Mouse (Mus musculus): ENCODE results near the gene Slx4. TPM values are rescaled to one million over a fixed set of nuclear protein-coding genes. Genes with fewer than 3 reads are reported as not detected.

Gene Slx4
- polyA plus RNA-seq (2012; fragmentation: generic; extraction: Trizol) = 10 to 100 TPM in 1 of 2 experiments, 1 to 10 TPM in 1; 3.1 to 19.0 TPM

DNA sequence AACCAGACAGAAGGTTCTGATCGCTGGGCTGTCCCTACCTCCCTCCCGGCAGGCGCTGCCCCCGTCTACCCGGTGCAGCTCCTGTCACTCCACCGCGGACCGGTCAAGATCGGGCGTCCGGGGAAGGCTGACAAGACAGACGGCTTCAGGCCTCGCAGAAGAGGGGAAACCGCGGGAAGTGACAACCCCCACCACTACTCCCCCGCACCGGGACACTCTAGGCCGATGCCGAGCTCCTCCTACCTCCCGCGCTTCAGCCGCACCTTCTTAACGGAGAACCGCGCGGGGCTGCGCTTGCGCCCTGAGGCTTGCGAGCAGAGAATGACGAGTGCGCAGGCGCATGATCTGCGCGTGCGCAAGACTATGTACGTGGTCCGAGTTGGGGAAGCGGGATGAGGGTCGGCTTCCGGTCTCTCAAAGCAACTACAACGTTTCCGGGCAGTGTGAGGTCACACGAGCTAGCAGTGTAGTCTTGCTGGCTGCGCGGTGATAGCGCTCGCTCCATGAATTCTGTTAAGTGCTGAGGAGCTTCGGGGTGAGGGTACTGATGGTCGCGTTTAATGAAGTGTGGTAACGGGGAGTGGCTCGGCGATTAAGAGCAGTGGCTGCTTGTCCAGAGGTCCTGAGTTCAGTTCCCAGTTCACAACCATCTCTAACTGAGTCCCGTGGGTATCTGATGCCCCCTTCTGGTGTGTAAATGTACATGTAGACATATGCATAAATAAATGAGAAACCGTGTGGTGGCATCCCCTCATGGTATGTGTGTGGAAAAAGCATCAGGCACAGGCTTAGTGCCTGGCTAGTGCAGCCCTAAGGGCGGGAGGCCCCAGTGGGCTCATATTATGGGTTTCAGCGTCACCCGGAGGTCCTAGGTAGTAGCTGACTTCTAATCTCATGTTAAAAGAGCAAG is at the start of gene Slx4:
Slx4 (minus strand) TSS at position 282 of the 910 bp plus-strand sequence.

DNA sequence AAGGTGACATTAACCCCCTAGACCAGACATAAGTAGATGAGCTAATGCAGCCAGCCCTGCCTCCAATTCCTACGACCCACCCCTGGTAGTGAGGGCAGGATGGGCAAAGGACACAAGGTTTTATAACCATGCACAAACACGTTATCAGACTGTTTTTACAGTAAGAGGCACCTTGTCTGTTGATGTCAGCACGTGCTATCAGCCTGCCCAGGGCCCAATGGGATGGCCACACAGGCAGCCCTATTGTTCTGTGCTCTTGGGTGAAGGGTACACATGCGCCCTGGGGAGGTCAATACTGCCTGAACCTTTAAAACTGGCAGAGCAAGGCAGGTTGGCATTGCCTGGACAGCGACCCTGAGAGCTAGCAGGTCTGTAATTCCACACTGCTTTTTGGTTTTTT is 33.2 kb upstream of the Slx4 start, which contains the start of gene Dnase1:
Dnase1 (plus strand) TSS at position 136 of the 400 bp plus-strand sequence.

DNA sequence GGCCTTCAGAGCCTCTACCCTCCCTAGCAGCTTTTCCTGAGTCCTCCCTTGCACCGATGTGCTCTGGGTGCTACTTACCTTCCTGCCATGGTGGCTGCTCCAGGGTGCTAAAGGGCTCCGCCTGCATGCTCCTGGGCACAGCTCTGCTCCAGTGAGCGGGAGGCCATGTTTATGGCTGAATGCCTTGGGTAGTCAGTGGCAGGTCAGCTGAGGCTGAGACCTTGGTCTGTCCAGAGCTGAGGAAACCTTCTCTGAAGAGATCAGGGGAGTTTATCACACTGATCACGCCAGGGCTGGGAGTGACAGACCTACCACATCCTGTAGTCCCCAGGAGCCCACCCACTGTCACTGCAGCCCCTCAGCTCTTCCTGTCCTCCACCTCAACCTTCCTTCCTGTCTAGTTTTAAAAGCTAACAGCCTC is 27.3 kb downstream of the Slx4 start, which contains the start of gene Nlrc3:
Nlrc3 (minus strand) TSS at position 382 of the 421 bp plus-strand sequence.

Other genes starting within 250 kb of the Slx4 start
- not detected for gene Olfr15, start 172.9 kb downstream of the Slx4 start, polyA plus RNA-seq (2012; fragmentation: generic; extraction: Trizol)
- under 1 TPM; 0.02 to 0.63 TPM for gene Zfp174, start 156.5 kb downstream of the Slx4 start, polyA plus RNA-seq (2012; fragmentation: generic; extraction: Trizol)
- 10 to 100 TPM; 13.1 to 48.9 TPM for gene Naa60, start 131.4 kb downstream of the Slx4 start, polyA plus RNA-seq (2012; fragmentation: generic; extraction: Trizol)
- under 1 TPM; 0.19 to 0.91 TPM for gene Zfp597, start 119.2 kb downstream of the Slx4 start, polyA plus RNA-seq (2012; fragmentation: generic; extraction: Trizol)
- under 1 TPM in 1 of 2 experiments, not detected in 1; 0.25 TPM for gene Gm20695, start 119.1 kb downstream of the Slx4 start, polyA plus RNA-seq (2012; fragmentation: generic; extraction: Trizol)
- gene 1700037C18Rik, start 95.1 kb downstream of the Slx4 start, polyA plus RNA-seq (2012; fragmentation: generic; extraction: Trizol) = 1 to 10 TPM; 7.9 to 9.3 TPM
- 10 to 100 TPM in 1 of 2 experiments, 1 to 10 TPM in 1; 2.3 to 15.8 TPM for gene Cluap1, start 95.0 kb downstream of the Slx4 start, polyA plus RNA-seq (2012; fragmentation: generic; extraction: Trizol)
- gene Nlrc3, start 27.1 kb downstream of the Slx4 start, polyA plus RNA-seq (2012; fragmentation: generic; extraction: Trizol) = 1 to 10 TPM; 1.1 TPM
- 1 to 10 TPM in 1 of 2 experiments, under 1 TPM in 1; 0.25 to 2.2 TPM for gene Dnase1, start 33.2 kb upstream of the Slx4 start, polyA plus RNA-seq (2012; fragmentation: generic; extraction: Trizol)
- gene Trap1, start 74.1 kb upstream of the Slx4 start, polyA plus RNA-seq (2012; fragmentation: generic; extraction: Trizol) = 10 to 100 TPM; 47.1 to 71.8 TPM
- 10 to 100 TPM in 1 of 2 experiments, 1 to 10 TPM in 1; 5.5 to 10.4 TPM for gene Crebbp, start 210.2 kb upstream of the Slx4 start, polyA plus RNA-seq (2012; fragmentation: generic; extraction: Trizol)

All from C3H10T1/2 (cell line).